In genomic region chr5:95949946-95950701, GRCm38 (mm10) we compare ENCODE assay signal across 9 mouse cellular contexts. TPM values are rescaled to one million over a fixed set of nuclear protein-coding genes. Genes with fewer than 3 reads are reported as not detected.
A peak's percentile ranks its signal among the peaks of the same experiment; 100 is the strongest.
DNase-seq lines count a peak whose midpoint lies in the region; ATAC-seq and TF ChIP-seq lines count a peak whose summit lies in the region.
"Had no signal": no experiment of that assay in that cellular context is flagged by ENCODE, and none has a peak within 500 bp of the region (broad histone marks: within the 10 kb centered on the region; RNA-seq: fewer than 3 reads in every experiment).

No protein-coding gene starts in this region.

- no peaks in the 10 kb centered on the region for H3K27me3 ChIP-seq in neural tube, embryonic 11.5 days (ENCODE audit: control insufficient read depth, insufficient read depth, low read length)
- H3K27me3 ChIP-seq: limb, embryonic 12.5 days had no signal

- TF ChIP-seq CTCF in gastrocnemius, adult 2 months (IDR thresholded peaks at IDR 0.05): peak; percentile 82

- no peak overlapping the region for H3K4me2 ChIP-seq in neural tube, embryonic 11.5 days (ENCODE audit: low read depth)
- H3K4me2 ChIP-seq: limb, embryonic 12.5 days had no signal

- DNase-seq in gastrocnemius, adult 2 months: peak; percentile 60
- no peak for DNase-seq in gastrocnemius, postnatal 25 days
- DNase-seq in ES-CJ7 (ENCODE audit: low read depth, low spot score): peak; percentile 68
- peak; percentile 25 for DNase-seq in cerebellum, adult 8-10 months
- peak; percentile 56 to 70 for DNase-seq in heart, postnatal 10 days
- DNase-seq in layer of hippocampus, adult 9-10 months (ENCODE audit: low spot score): peak; percentile 37
- peak; percentile 48 for DNase-seq in neural tube, embryonic 11.5 days (ENCODE audit: low spot score)
- peak; percentile 30 for DNase-seq in thymus, postnatal 0 days (ENCODE audit: low spot score)

- intact Hi-C loops in gastrocnemius, adult 2 months (cut with DNase I): loop anchor here (1.0 kb wide), 1 partner anchor 69 kb away; no protein-coding TSS in a partner anchor
- intact Hi-C loops in heart, postnatal 10 days (cut with DNase I): loop anchor here (1.0 kb wide), 1 partner anchor 69 kb away; no protein-coding TSS in a partner anchor

- H3K9me3 ChIP-seq in neural tube, embryonic 11.5 days (ENCODE audit: control insufficient read depth, low read length): no peaks in the 10 kb centered on the region
- H3K9me3 ChIP-seq: limb, embryonic 12.5 days had no signal

- no peak overlapping the region for H3K4me3 ChIP-seq in gastrocnemius, adult 2 months
- H3K4me3 ChIP-seq in neural tube, embryonic 11.5 days (ENCODE audit: low read depth, low read length): no peak overlapping the region
- H3K4me3 ChIP-seq: limb, embryonic 12.5 days had no signal

- no peaks in the 10 kb centered on the region for H3K36me3 ChIP-seq in neural tube, embryonic 11.5 days (ENCODE audit: control insufficient read depth, insufficient read depth, low read length)
- H3K36me3 ChIP-seq: limb, embryonic 12.5 days had no signal

- H3K4me1 ChIP-seq in neural tube, embryonic 11.5 days (ENCODE audit: control insufficient read depth, insufficient read depth, low read length): no peaks in the 10 kb centered on the region
- H3K4me1 ChIP-seq: limb, embryonic 12.5 days had no signal

- no peak overlapping the region for H3K27ac ChIP-seq in gastrocnemius, adult 2 months
- H3K27ac ChIP-seq in neural tube, embryonic 11.5 days (ENCODE audit: low read depth, low read length): no peak overlapping the region
- H3K27ac ChIP-seq: limb, embryonic 12.5 days had no signal

- H3K9ac ChIP-seq in neural tube, embryonic 11.5 days (ENCODE audit: low read length): no peak overlapping the region
- H3K9ac ChIP-seq: limb, embryonic 12.5 days had no signal

- ATAC-seq in neural tube, embryonic 11.5 days (ENCODE audit: insufficient read depth, low FRiP score, low TSS enrichment): no peak

- WGBS in neural tube, embryonic 11.5 days: 37% methylated on average over 19 of the region's 19 CpGs

RNA-seq across cellular contexts. Expression of gene Cxcl13, which starts 6.6 kb away (rescaled TPM):
- total RNA-seq in gastrocnemius, adult 2 months (2021): 1 to 10 TPM in 1 of 2 experiments, under 1 TPM in 1; 0.43 to 1.2 TPM
- not detected for total RNA-seq in gastrocnemius, postnatal 25 days (2021)
- total RNA-seq in heart, postnatal 10 days (2021): 1 to 10 TPM in 1 of 2 experiments, not detected in 1; 6.0 TPM
- polyA plus RNA-seq in neural tube, embryonic 11.5 days (2014; fragmentation: Nextera tagmentation; extraction: Ambion mirVana): 0.33 and 0.64 TPM in 2 replicates
- 7.5 and 7.7 TPM in 2 replicates for polyA plus RNA-seq in thymus, postnatal 0 days (2015; fragmentation: Nextera tagmentation; extraction: Ambion mirVana)
